Mouse (Mus musculus) erythroblast, embryonic 14.5 days (primary cell): ENCODE results near the gene Vav3. TPM values are rescaled to one million over a fixed set of nuclear protein-coding genes. Genes with fewer than 3 reads are reported as not detected.

ENCODE experiments used
- H3K27me3 ChIP-seq: 2 replicates; pipeline ENCODE4 v1.6.1; 2012; ENCODE audit warnings: inconsistent platforms; ENCODE audit not compliant: control insufficient read depth
- H3K36me3 ChIP-seq: 2 replicates; pipeline ENCODE4 v1.6.1; 2012; ENCODE audit warnings: mild to moderate bottlenecking, inconsistent platforms; ENCODE audit not compliant: control insufficient read depth
- H3K4me1 ChIP-seq: 2 replicates; pipeline ENCODE4 v1.6.1; 2012; ENCODE audit warnings: inconsistent platforms; ENCODE audit not compliant: control insufficient read depth
- H3K4me3 ChIP-seq: replicated peaks from 2 replicates; pipeline ENCODE3; 2012; ENCODE audit warnings: moderate library complexity, mild to moderate bottlenecking, inconsistent platforms
- H3K9me3 ChIP-seq: 2 replicates; pipeline ENCODE4 v1.6.1; 2012; ENCODE audit warnings: low read length, inconsistent platforms, mixed read lengths; ENCODE audit not compliant: control insufficient read depth
- GATA1 ChIP-seq: IDR thresholded peaks from 2 replicates; pipeline ENCODE4 v1.6.1; 2012; ENCODE audit warnings: low read length, inconsistent platforms, mixed read lengths
- TAL1 ChIP-seq: IDR thresholded peaks from 3 replicates; pipeline ENCODE4 v1.6.1; 2012; ENCODE audit warnings: low read length, inconsistent platforms, mixed read lengths
- polyA plus RNA-seq: library from polyadenylated mRNA; stranded (reverse); fragments of >175 nt; gene quantifications from 2 replicates; pipeline ENCODE4 v1.2.3, GENCODE M21; 2012

The Vav3 gene
- polyA plus RNA-seq, 1 experiment, result not detected

GRCm38 (mm10) chr3:109311875-109312274 is 28.6 kb upstream of the Vav3 start:
- Histone ChIP-seq H3K4me3 (no peak overlapping the region), H3K4me1 (no peaks in the 10 kb centered on the region), H3K27me3 (no peaks in the 10 kb centered on the region), H3K9me3 (no peaks in the 10 kb centered on the region), H3K36me3 (no peaks in the 10 kb centered on the region)
- no peak for TF ChIP-seq TAL1
- no peak for TF ChIP-seq GATA1

DNA sequence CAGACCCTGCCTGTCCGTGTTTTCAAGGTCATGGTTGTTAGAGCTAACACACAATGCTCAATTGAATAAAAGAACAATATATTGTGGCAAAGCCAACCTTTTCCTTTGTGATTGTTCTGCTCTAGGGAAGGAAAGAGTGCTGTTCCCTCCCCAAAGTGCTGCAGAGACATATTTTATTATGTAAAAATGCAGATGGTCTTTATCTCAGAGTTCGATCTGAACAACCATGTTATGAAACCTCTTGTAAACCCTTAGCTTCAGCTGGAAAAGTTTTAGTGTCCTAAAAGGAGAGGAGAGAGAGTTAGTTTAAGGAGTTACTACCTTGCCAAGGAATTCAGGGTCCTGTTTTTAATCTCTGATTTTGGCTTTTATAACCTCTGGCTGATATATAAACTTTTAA is 27.0 kb upstream of the Vav3 start:
- Histone ChIP-seq H3K36me3 (no peaks in the 10 kb centered on the region), H3K27me3 (no peaks in the 10 kb centered on the region), H3K4me3 (no peak overlapping the region), H3K4me1 (no peaks in the 10 kb centered on the region), H3K9me3 (no peaks in the 10 kb centered on the region)
- no peak for TF ChIP-seq GATA1
- no peak for TF ChIP-seq TAL1

DNA sequence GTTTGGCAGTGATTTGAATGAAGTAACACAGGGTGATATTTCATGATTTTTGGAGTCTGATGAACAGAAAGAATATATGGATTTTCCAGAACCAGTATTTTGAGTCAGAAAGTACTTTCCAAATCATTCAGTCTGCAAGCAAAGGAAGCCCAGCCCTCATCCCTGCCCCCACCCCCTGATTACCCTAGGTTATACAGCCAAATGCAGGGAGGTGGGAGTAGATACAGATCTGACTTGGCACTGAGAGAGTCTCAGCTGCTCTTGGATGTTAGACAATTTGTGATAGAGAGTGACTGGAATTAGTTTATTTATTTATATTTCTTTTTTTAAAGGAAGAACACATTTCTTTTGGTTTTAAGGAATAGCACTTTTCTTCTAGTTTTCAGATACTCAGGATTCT is 18.2 kb upstream of the Vav3 start:
- Histone ChIP-seq H3K4me1 (no peaks in the 10 kb centered on the region), H3K36me3 (no peaks in the 10 kb centered on the region), H3K27me3 (no peaks in the 10 kb centered on the region), H3K4me3 (no peak overlapping the region), H3K9me3 (no peaks in the 10 kb centered on the region)
- TF ChIP-seq TAL1 (no peak), GATA1 (no peak)

- H3K4me3 ChIP-seq, result no peak overlapping the region
- no peaks in the 10 kb centered on the region for H3K9me3 ChIP-seq
- H3K4me1 ChIP-seq, result no peaks in the 10 kb centered on the region
- H3K36me3 ChIP-seq, result no peaks in the 10 kb centered on the region
- H3K27me3 ChIP-seq, result no peaks in the 10 kb centered on the region
- no peak for TF ChIP-seq GATA1
- TF ChIP-seq TAL1, result no peak
Observed at GRCm38 (mm10) chr3:109323447-109324300, 16.8 kb upstream of the Vav3 start.

GRCm38 (mm10) chr3:109327128-109327527 is 13.3 kb upstream of the Vav3 start:
- no peak for TF ChIP-seq GATA1
- no peak for TF ChIP-seq TAL1
- H3K27me3 ChIP-seq, result no peaks in the 10 kb centered on the region; the same call in 1 of the 2 replicates
- peaks cover 6% of the 10 kb centered on the region for H3K9me3 ChIP-seq
- H3K4me1 ChIP-seq, result no peaks in the 10 kb centered on the region
- no peak overlapping the region for H3K4me3 ChIP-seq
- no peaks in the 10 kb centered on the region for H3K36me3 ChIP-seq

- Histone ChIP-seq H3K4me1 (no peaks in the 10 kb centered on the region), H3K36me3 (no peaks in the 10 kb centered on the region), H3K4me3 (no peak overlapping the region), H3K9me3 (peaks cover 6% of the 10 kb centered on the region), H3K27me3 (no peaks in the 10 kb centered on the region; the same call in 1 of the 2 replicates)
- TF ChIP-seq GATA1 (no peak), TAL1 (no peak)
Observed at GRCm38 (mm10) chr3:109332755-109333154, 7.7 kb upstream of the Vav3 start.

- H3K27me3 ChIP-seq, result peaks cover 13% of the 10 kb centered on the region
- H3K36me3 ChIP-seq, result no peaks in the 10 kb centered on the region
- no peaks in the 10 kb centered on the region for H3K9me3 ChIP-seq
- TF ChIP-seq TAL1, result no peak
- no peak for TF ChIP-seq GATA1
- no peak overlapping the region for H3K4me3 ChIP-seq
- peaks cover under 1% of the 10 kb centered on the region; the same call in 1 of the 2 replicates for H3K4me1 ChIP-seq
Observed at GRCm38 (mm10) chr3:109335470-109335869, 5.0 kb upstream of the Vav3 start.

DNA sequence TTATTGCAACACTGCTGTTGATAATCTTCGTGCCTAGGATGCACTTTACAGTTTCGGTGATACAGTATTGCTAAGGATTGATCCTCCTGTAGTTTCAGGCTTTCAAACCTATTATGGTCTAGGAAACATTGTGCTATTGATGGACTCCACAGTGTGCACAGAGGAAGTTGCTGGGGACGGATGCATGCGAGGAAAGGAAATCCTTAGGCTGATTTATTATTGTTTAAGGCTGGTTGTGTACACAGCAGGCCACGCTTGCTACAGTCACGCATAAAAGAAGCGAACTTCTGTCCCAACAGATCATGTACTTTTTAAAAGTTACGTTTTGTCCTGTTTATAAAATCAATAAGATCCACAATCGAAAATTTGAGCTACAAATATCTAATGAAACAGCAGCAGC is 1.2 kb upstream of the Vav3 start:
- Histone ChIP-seq H3K36me3 (no peaks in the 10 kb centered on the region), H3K4me3 (no peak overlapping the region), H3K4me1 (peaks cover 5% of the 10 kb centered on the region), H3K27me3 (peaks cover 44% of the 10 kb centered on the region), H3K9me3 (no peaks in the 10 kb centered on the region)
- no peak for TF ChIP-seq GATA1
- no peak for TF ChIP-seq TAL1

GRCm38 (mm10) chr3:109339941-109340273 is 546 bp upstream of the Vav3 start:
- no peaks in the 10 kb centered on the region for H3K36me3 ChIP-seq
- peaks cover 5% of the 10 kb centered on the region for H3K4me1 ChIP-seq
- peak overlapping the region; percentile 45 for H3K4me3 ChIP-seq
- no peaks in the 10 kb centered on the region for H3K9me3 ChIP-seq
- no peak for TF ChIP-seq GATA1
- TF ChIP-seq TAL1, result no peak
- peaks cover 44% of the 10 kb centered on the region for H3K27me3 ChIP-seq
